Mouse (Mus musculus) adrenal gland (tissue): ENCODE data around the gene Pola1.
"Not testable (repeated sequence)": the region's sequence is repeated elsewhere in the genome, so short reads cannot be mapped to it uniquely, and the experiment has no call there.

Experiments used
- intact Hi-C: fragments of 180-260 bp; cut with DNase I; formaldehyde crosslinking; loops from one replicate; pipeline ENCODE4 v1.15.1; 2025

Gene Pola1

GRCm38 (mm10) chrX:93465711-93466110, 166.2 kb downstream of the Pola1 start:
- intact Hi-C loops = loop anchor here (2.0 kb wide), 1 partner anchor 183 kb away; no protein-coding TSS in a partner anchor

GRCm38 (mm10) chrX:93429738-93430260, 202.2 kb downstream of the Pola1 start:
- intact Hi-C loops = no loop called here

- intact Hi-C loops = no loop called here
Measured at GRCm38 (mm10) chrX:93428956-93429737, 202.8 kb downstream of the Pola1 start.

- intact Hi-C loops = not testable (repeated sequence)
Measured at GRCm38 (mm10) chrX:93400871-93401270, 231.1 kb downstream of the Pola1 start.

- intact Hi-C loops = no loop called here
Measured at GRCm38 (mm10) chrX:93397089-93397488, 234.9 kb downstream of the Pola1 start.

GRCm38 (mm10) chrX:93377285-93377972, 254.5 kb downstream of the Pola1 start:
- intact Hi-C loops = no loop called here

GRCm38 (mm10) chrX:93373503-93373902, 258.5 kb downstream of the Pola1 start:
- intact Hi-C loops = no loop called here

GRCm38 (mm10) chrX:93369708-93370107, 262.2 kb downstream of the Pola1 start:
- intact Hi-C loops = no loop called here

- intact Hi-C loops = no loop called here
Measured at GRCm38 (mm10) chrX:93368211-93368610, 263.7 kb downstream of the Pola1 start.

GRCm38 (mm10) chrX:93321336-93321735, 310.6 kb downstream of the Pola1 start:
- intact Hi-C loops = no loop called here

- intact Hi-C loops = no loop called here
Measured at GRCm38 (mm10) chrX:93319979-93320378, 312.0 kb downstream of the Pola1 start.

GRCm38 (mm10) chrX:93317577-93317976, 314.4 kb downstream of the Pola1 start:
- intact Hi-C loops = no loop called here

- intact Hi-C loops = no loop called here
Measured at GRCm38 (mm10) chrX:93305780-93306179, 326.2 kb downstream of the Pola1 start.

GRCm38 (mm10) chrX:93301798-93302197, 330.2 kb downstream of the Pola1 start:
- intact Hi-C loops = no loop called here

- intact Hi-C loops = no loop called here
Measured at GRCm38 (mm10) chrX:93300183-93300815, 331.7 kb downstream of the Pola1 start.

GRCm38 (mm10) chrX:93299771-93300170, 332.2 kb downstream of the Pola1 start:
- intact Hi-C loops = no loop called here

GRCm38 (mm10) chrX:93299046-93299626, 332.8 kb downstream of the Pola1 start:
- intact Hi-C loops = no loop called here

GRCm38 (mm10) chrX:93297001-93297441, 334.9 kb downstream of the Pola1 start:
- intact Hi-C loops = no loop called here

- intact Hi-C loops = no loop called here
Measured at GRCm38 (mm10) chrX:93295819-93296218, 336.1 kb downstream of the Pola1 start.

- intact Hi-C loops = no loop called here
Measured at GRCm38 (mm10) chrX:93294736-93295490, 337.0 kb downstream of the Pola1 start.

GRCm38 (mm10) chrX:93292031-93292430, 339.9 kb downstream of the Pola1 start:
- intact Hi-C loops = no loop called here
